ENCODE assay signal across 10 mouse cellular contexts in genomic region chr12:29695194-29695593, GRCm38 (mm10).
DNase-seq lines count a peak whose midpoint lies in the region; ATAC-seq and TF ChIP-seq lines count a peak whose summit lies in the region.
"Had no signal": no experiment of that assay in that cellular context is flagged by ENCODE, and none has a peak within 500 bp of the region (broad histone marks: within the 10 kb centered on the region; RNA-seq: fewer than 3 reads in every experiment).

No protein-coding gene starts in this region.

- WGBS in heart, embryonic 15.5 days, result 24% methylated on average over 2 of the region's 2 CpGs
- 49% methylated on average over 2 of the region's 2 CpGs for WGBS in kidney, embryonic 16.5 days
- WGBS in lung, postnatal 0 days, result 41% methylated on average over 2 of the region's 2 CpGs

- intact Hi-C loops in heart, postnatal 36 days (cut with DNase I), result no loop called here
- intact Hi-C loops in left cerebral cortex, postnatal 14 days (cut with DNase I), result loop anchor here (5.0 kb wide), 1 partner anchor 57 kb away; no protein-coding TSS in a partner anchor

- no peaks in the 10 kb centered on the region for H3K9me3 ChIP-seq in heart, embryonic 15.5 days (replicated peaks)
- no peaks in the 10 kb centered on the region for H3K9me3 ChIP-seq in kidney, embryonic 16.5 days (ENCODE audit: low read length)
- no peaks in the 10 kb centered on the region for H3K9me3 ChIP-seq in lung, postnatal 0 days (ENCODE audit: low read length)
- H3K9me3 ChIP-seq: kidney, embryonic 15.5 days had no signal

- peaks cover 26% of the 10 kb centered on the region for H3K4me1 ChIP-seq in heart, embryonic 15.5 days (replicated peaks)
- H3K4me1 ChIP-seq in kidney, embryonic 16.5 days (ENCODE audit: insufficient read depth, low read length), result no peaks in the 10 kb centered on the region
- 0 out of 2 replicates have a peak, but pooled peaks cover 2% of the 10 kb centered on the region for H3K4me1 ChIP-seq in lung, postnatal 0 days (ENCODE audit: insufficient read depth, low read depth, low read length)

- H3K36me3 ChIP-seq in heart, embryonic 15.5 days, result no peaks in the 10 kb centered on the region
- H3K36me3 ChIP-seq in kidney, embryonic 16.5 days (ENCODE audit: insufficient read depth, low read length), result no peaks in the 10 kb centered on the region
- no peaks in the 10 kb centered on the region for H3K36me3 ChIP-seq in lung, postnatal 0 days (ENCODE audit: insufficient read depth, low read length)
- H3K36me3 ChIP-seq: kidney, embryonic 15.5 days had no signal

- TF ChIP-seq EP300 in lung, postnatal 0 days (IDR thresholded peaks at IDR 0.05), result no peak

- no peak overlapping the region for H3K4me3 ChIP-seq in heart, embryonic 15.5 days
- H3K4me3 ChIP-seq in kidney, embryonic 16.5 days (ENCODE audit: low read length), result no peak overlapping the region
- no peak overlapping the region for H3K4me3 ChIP-seq in lung, postnatal 0 days (ENCODE audit: low read depth, low read length)
- H3K4me3 ChIP-seq: kidney, embryonic 15.5 days had no signal

- ATAC-seq in heart, embryonic 15.5 days (replicated peaks; ENCODE audit: insufficient number of reproducible peaks, insufficient read depth, low FRiP score, low read depth), result no peak; the same call in 1 of the 2 replicates
- ATAC-seq in kidney, embryonic 16.5 days (ENCODE audit: low FRiP score, low TSS enrichment), result no peak
- ATAC-seq in granulocyte monocyte progenitor cell, adult 5-6 weeks (replicated peaks; ENCODE audit: poor library complexity, severe bottlenecking), result no peak
- no peak for ATAC-seq in lung, postnatal 0 days

- peak overlapping the region; percentile 51 for H3K27ac ChIP-seq in heart, embryonic 15.5 days
- no peak overlapping the region for H3K27ac ChIP-seq in kidney, embryonic 16.5 days (ENCODE audit: low read length)
- H3K27ac ChIP-seq in lung, postnatal 0 days (ENCODE audit: low read length), result no peak overlapping the region
- H3K27ac ChIP-seq: kidney, embryonic 15.5 days had no signal

- H3K4me2 ChIP-seq in heart, embryonic 15.5 days, result no peak overlapping the region
- H3K4me2 ChIP-seq in kidney, embryonic 16.5 days (replicated peaks; ENCODE audit: low read depth, low read length), result no peak overlapping the region
- H3K4me2 ChIP-seq in lung, postnatal 0 days (replicated peaks; ENCODE audit: low read depth, low read length), result no peak overlapping the region
- H3K4me2 ChIP-seq: kidney, embryonic 15.5 days had no signal

- H3K27me3 ChIP-seq in heart, embryonic 15.5 days, result no peaks in the 10 kb centered on the region
- H3K27me3 ChIP-seq in kidney, embryonic 16.5 days (ENCODE audit: insufficient read depth, low read length), result no peaks in the 10 kb centered on the region
- no peaks in the 10 kb centered on the region for H3K27me3 ChIP-seq in lung, postnatal 0 days (replicated peaks; ENCODE audit: insufficient read depth, low read length)
- H3K27me3 ChIP-seq: kidney, embryonic 15.5 days had no signal

- TF ChIP-seq CTCF in lung, postnatal 0 days (IDR thresholded peaks at IDR 0.05), result no peak

- DNase-seq in heart, adult 11 months, result peak; percentile 90
- DNase-seq in heart, postnatal 36 days, result no peak
- peak; percentile 54 for DNase-seq in cerebellum, adult 9-10 months
- peak; percentile 78 to 94 for DNase-seq in left cerebral cortex, postnatal 14 days (ENCODE audit: low spot score in 2 of 2)
- no peak for DNase-seq in lung, postnatal 0 days (ENCODE audit: low spot score)
- DNase-seq: lung, adult 2 months had no signal

- no peak overlapping the region for H3K9ac ChIP-seq in heart, embryonic 15.5 days
- H3K9ac ChIP-seq in kidney, embryonic 16.5 days (replicated peaks; ENCODE audit: low read length), result no peak overlapping the region
- no peak overlapping the region for H3K9ac ChIP-seq in lung, postnatal 0 days (replicated peaks; ENCODE audit: low read depth)
- H3K9ac ChIP-seq: kidney, embryonic 15.5 days had no signal

Comparison
In these comparisons a context has a peak if more than half of its experiments do, and no peak if none do; other contexts are left out.
1. DNase-seq: peak in heart, adult 11 months (single experiment), cerebellum, adult 9-10 months (single experiment) and left cerebral cortex, postnatal 14 days (2 of 2); none in heart, postnatal 36 days (0 of 2) and lung, postnatal 0 days (single experiment).